Mouse (Mus musculus) heart, adult 2 months (tissue): ENCODE measurements around the gene Sys1.

ENCODE experiments used
- CTCF ChIP-seq: fragments of 200-600 bp; IDR thresholded peaks from 2 replicates; pipeline ENCODE4 v1.8.1; 2022; ENCODE audit warnings: antibody characterized with exemption, mild to moderate bottlenecking, moderate library complexity
- EP300 ChIP-seq: fragments of 200-500 bp; IDR thresholded peaks from 2 replicates; pipeline ENCODE4 v1.6.1; 2011; ENCODE audit warnings: low read depth, low read length, control low read depth; ENCODE audit not compliant: insufficient read depth

DNA sequence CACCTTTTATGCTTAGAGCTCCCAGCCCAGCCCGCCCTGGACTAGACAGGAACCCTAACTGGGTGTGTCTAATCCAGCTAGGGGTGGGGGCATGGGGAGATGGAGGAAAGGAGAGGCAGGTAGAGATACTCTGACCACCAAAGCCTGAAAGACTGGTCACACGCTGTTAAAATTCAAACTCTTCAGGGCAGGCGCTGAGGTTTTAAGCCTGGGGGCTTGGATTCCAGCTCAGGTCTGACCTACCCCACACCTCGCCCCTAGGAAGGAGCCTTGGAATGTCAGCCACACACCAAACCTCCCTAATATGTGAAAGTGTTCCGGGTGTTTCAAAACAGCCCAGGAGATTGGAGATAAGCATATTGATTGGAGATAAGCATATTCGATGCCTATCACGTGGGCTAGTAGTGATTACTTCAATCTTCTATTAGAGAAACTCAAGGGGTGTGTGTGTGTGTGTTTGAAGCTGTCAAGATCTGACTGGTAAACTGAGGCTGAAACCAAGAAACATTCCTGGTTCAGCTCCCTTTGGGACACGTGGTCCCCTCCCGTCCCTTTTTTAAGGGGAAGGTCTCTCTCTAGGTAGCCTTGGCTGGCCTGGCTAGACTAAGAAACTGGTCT lies 23.4 kb upstream of the Sys1 start:
- no peak for TF ChIP-seq EP300
- no peak for TF ChIP-seq CTCF
